14 mouse cellular contexts compared by ENCODE assay signal in the genomic region with DNA sequence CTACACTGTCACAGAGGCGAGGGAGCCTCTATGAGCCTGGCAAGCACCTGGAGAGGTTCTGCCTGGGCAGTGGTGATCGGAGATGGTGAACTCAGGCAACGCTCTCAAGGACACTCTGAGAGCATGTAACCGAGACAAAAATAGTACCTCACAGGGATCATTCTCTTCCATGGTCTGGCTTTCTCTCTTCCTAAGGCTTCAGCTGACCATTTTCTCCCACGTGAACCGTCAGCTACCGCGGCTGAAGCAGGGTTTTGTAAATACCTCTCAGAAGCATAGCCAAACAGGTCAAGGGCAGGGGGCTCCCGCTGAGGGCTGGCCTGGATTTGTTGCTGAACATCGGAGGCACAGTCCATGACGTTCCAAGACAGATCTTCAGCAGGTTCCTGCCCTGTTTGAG.
A peak's percentile ranks its signal among the peaks of the same experiment; 100 is the strongest.
DNase-seq lines count a peak whose midpoint lies in the region; ATAC-seq lines count a peak whose summit lies in the region.
"Had no signal": no experiment of that assay in that cellular context is flagged by ENCODE, and none has a peak within 500 bp of the region (broad histone marks: within the 10 kb centered on the region; RNA-seq: fewer than 3 reads in every experiment).

No protein-coding gene starts in this region.

- 46% methylated on average over 11 of the region's 11 CpGs for WGBS in heart, embryonic 15.5 days
- 87% methylated on average over 11 of the region's 11 CpGs for WGBS in limb, embryonic 10.5 days

- peak; percentile 55 to 72 for DNase-seq in adrenal gland, adult (ENCODE audit: inconsistent age in 2 of 2, low spot score in 1 of 2)
- no peak for DNase-seq in adrenal gland, adult 18-20 months (ENCODE audit: low spot score in 2 of 2)
- DNase-seq in brain, adult 2 months (ENCODE audit: low read depth, low spot score): peak; percentile 82
- DNase-seq in gastrocnemius, adult 8-10 months (ENCODE audit: low spot score in 2 of 2): peak; percentile 23 to 24
- no peak for DNase-seq in B cell, adult 2 months
- DNase-seq in limb, embryonic 10.5 days (ENCODE audit: low spot score): no peak
- DNase-seq: lung, embryonic 14.5 days had no signal

- H3K27me3 ChIP-seq in heart, embryonic 15.5 days: no peaks in the 10 kb centered on the region
- H3K27me3 ChIP-seq in limb, embryonic 10.5 days (ENCODE audit: low read depth, poor library complexity, severe bottlenecking): no peaks in the 10 kb centered on the region
- H3K27me3 ChIP-seq: embryonic facial prominence, embryonic 15.5 days; forebrain, embryonic 15.5 days; hindbrain, embryonic 13.5 days; limb, embryonic 13.5 days had no signal

- H3K4me1 ChIP-seq in heart, embryonic 15.5 days (replicated peaks): peaks cover 27% of the 10 kb centered on the region
- no peaks in the 10 kb centered on the region for H3K4me1 ChIP-seq in limb, embryonic 10.5 days
- H3K4me1 ChIP-seq: forebrain, embryonic 15.5 days; hindbrain, embryonic 13.5 days; limb, embryonic 13.5 days had no signal

- H3K4me3 ChIP-seq in heart, embryonic 15.5 days: no peak overlapping the region
- no peak overlapping the region for H3K4me3 ChIP-seq in limb, embryonic 10.5 days
- H3K4me3 ChIP-seq: embryonic facial prominence, embryonic 15.5 days; forebrain, embryonic 15.5 days; hindbrain, embryonic 13.5 days; limb, embryonic 13.5 days; myocyte had no signal

- no peak overlapping the region for H3K9ac ChIP-seq in heart, embryonic 15.5 days
- H3K9ac ChIP-seq: embryonic facial prominence, embryonic 15.5 days; forebrain, embryonic 15.5 days; hindbrain, embryonic 13.5 days; limb, embryonic 13.5 days; lung, embryonic 14.5 days had no signal

- H3K4me2 ChIP-seq in heart, embryonic 15.5 days: peak overlapping the region; percentile 22; the same call in 1 of the 2 replicates
- H3K4me2 ChIP-seq: embryonic facial prominence, embryonic 15.5 days; forebrain, embryonic 15.5 days; hindbrain, embryonic 13.5 days; limb, embryonic 13.5 days; lung, embryonic 14.5 days had no signal

- H3K36me3 ChIP-seq in heart, embryonic 15.5 days: no peaks in the 10 kb centered on the region
- H3K36me3 ChIP-seq in limb, embryonic 10.5 days: no peaks in the 10 kb centered on the region
- H3K36me3 ChIP-seq: embryonic facial prominence, embryonic 15.5 days; forebrain, embryonic 15.5 days; hindbrain, embryonic 13.5 days; limb, embryonic 13.5 days had no signal

- peak overlapping the region; percentile 81 for H3K27ac ChIP-seq in heart, embryonic 15.5 days
- H3K27ac ChIP-seq in limb, embryonic 10.5 days: no peak overlapping the region
- H3K27ac ChIP-seq: embryonic facial prominence, embryonic 15.5 days; forebrain, embryonic 15.5 days; hindbrain, embryonic 13.5 days; limb, embryonic 13.5 days had no signal

- no peaks in the 10 kb centered on the region for H3K9me3 ChIP-seq in heart, embryonic 15.5 days (replicated peaks)
- no peaks in the 10 kb centered on the region for H3K9me3 ChIP-seq in limb, embryonic 10.5 days (replicated peaks)
- H3K9me3 ChIP-seq: embryonic facial prominence, embryonic 15.5 days; forebrain, embryonic 15.5 days; hindbrain, embryonic 13.5 days; limb, embryonic 13.5 days had no signal

- ATAC-seq in heart, embryonic 15.5 days (replicated peaks; ENCODE audit: insufficient number of reproducible peaks, insufficient read depth, low FRiP score, low read depth): 0 out of 2 replicates have a peak, but pooled peaks have one; percentile 29
- ATAC-seq in monocyte, adult 5-6 weeks (replicated peaks; ENCODE audit: insufficient number of reproducible peaks, low FRiP score, low TSS enrichment, poor library complexity, severe bottlenecking): no peak
- ATAC-seq: forebrain, embryonic 15.5 days had no signal

Comparison
In these comparisons a context has a peak if more than half of its experiments do, and no peak if none do; other contexts are left out.
1. DNase-seq: peak in adrenal gland, adult (2 of 2), brain, adult 2 months (single experiment) and gastrocnemius, adult 8-10 months (2 of 2); none in adrenal gland, adult 18-20 months (0 of 2), B cell, adult 2 months (0 of 2) and limb, embryonic 10.5 days (single experiment).